Mouse (Mus musculus): ENCODE data around the gene Fcer1g. TPM values are rescaled to one million over a fixed set of nuclear protein-coding genes. Genes with fewer than 3 reads are reported as not detected.
A peak's percentile ranks its signal among the peaks of the same experiment; 100 is the strongest.

Gene Fcer1g
- polyA plus RNA-seq, 1 experiment from 2014 or later: 40.7 TPM

DNA sequence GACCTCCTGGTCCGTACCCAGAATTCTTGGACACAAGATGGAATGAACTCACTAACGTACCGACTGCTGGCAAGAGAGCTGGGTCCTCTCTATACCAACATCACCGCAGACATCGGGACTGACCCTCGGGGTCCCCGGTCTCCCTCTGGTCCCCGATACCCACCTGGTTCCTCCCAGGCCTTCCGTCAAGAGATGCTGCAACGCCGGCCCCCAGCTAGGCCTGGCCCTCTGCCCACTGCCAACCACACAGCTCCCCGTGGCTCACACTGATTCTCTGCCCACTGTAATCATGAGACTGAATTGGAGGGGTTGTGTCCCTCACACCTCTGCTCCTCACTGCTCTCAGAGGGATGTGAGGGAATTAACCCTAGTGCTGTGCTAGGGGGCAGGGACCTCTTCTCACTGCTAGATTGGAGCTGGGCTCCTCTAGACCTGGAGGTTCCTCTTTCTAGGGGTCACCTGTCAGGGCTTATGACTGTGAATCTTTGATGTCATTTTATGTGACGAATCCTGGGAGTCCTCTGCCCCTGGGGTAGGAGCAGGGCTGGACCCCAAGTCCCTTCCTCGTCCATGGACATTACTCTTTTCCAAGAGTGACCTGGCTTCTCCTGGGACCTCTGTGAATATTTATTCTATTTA is 42.1 kb upstream of the Fcer1g start:
- Histone ChIP-seq H3K27ac (no peak overlapping the region), H3K4me3 (no peak overlapping the region), H3K9me3 (no peaks in the 10 kb centered on the region), H3K36me3 (peaks cover 69% of the 10 kb centered on the region), H3K4me1 (peaks cover 20% of the 10 kb centered on the region), H3K4me2 (no peak overlapping the region), H3K9ac (0 out of 2 replicates have a peak overlapping the region, but pooled peaks have one; percentile 7), H3K27me3 (no peaks in the 10 kb centered on the region)
- ATAC-seq (ENCODE audit: insufficient number of reproducible peaks, insufficient read depth, low FRiP score, low TSS enrichment, low read depth): no peak
- WGBS: 92% methylated on average over 14 of the region's 14 CpGs

DNA sequence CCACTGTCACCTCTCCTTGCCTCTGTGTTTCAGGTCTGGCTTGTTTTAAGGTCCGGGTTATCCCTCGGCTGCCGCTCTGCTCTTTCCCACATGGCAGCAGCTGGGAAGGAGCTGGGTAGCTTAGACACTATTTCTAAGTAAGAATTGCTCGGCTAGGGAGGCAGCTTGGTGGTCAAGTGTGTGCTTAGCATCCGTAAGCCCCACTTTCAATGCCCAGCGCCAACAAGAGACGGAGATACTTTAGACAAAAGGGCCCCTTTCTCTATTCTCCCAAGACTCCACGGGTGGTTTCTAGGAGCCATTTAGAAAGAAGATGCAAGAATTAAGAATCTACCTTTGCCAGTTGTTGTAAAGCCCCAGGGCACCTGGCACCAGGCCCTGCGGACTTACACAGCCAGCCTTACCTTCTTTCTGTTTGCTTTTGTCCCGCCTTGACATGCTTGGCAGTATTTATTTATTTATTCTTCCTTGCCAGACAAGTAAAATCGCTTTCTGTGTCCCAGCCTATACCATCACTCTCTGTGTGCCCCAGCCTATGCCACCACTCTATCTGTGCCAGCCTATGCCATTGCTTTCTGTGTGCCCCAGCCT is 41.1 kb upstream of the Fcer1g start:
- no peak for ATAC-seq (ENCODE audit: insufficient number of reproducible peaks, insufficient read depth, low FRiP score, low TSS enrichment, low read depth)
- Histone ChIP-seq H3K9me3 (no peaks in the 10 kb centered on the region), H3K4me2 (no peak overlapping the region), H3K27ac (no peak overlapping the region), H3K4me1 (peaks cover 25% of the 10 kb centered on the region), H3K27me3 (no peaks in the 10 kb centered on the region), H3K36me3 (peaks cover 69% of the 10 kb centered on the region), H3K4me3 (no peak overlapping the region), H3K9ac (no peak overlapping the region)
- WGBS: 86% methylated on average over 11 of the region's 11 CpGs

DNA sequence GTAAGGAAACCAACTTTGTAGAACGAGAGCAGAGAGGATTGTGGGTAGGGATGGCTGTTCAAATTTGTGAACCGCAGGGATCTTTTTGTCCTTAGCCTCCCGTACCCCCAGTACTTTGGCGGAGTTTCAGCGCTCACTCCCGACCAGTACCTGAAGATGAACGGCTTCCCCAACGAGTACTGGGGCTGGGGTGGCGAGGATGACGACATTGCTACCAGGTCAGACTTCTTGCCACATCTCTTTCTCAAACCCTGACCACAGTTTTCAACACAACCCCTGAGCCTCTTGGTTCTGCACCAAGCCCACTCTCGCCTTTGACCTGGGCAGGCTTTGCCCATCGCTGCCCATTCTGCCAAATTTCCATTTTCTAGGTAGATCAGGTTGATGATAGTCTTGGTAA is 40.0 kb upstream of the Fcer1g start:
- H3K36me3 ChIP-seq: peaks cover 69% of the 10 kb centered on the region

DNA sequence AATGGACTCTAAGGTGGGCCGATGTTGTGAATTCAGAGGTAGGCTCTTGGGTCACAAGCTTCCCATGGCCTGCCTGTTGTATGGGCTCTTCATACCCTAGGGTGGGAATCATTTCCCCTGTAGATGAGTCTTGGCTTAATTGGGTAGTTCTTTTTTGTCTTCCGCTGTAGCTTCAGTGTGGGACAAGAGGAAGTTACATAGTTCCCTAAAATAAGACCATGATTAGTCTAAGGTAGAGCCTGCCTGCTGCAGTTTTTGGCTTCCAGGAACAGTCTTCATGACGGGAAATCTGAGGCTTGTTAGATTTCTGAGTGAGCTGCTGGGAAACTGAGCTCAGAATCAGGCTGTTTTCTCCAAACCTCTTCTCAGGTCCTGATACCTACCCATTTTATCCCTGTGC is 37.9 kb upstream of the Fcer1g start:
- no peaks in the 10 kb centered on the region for H3K9me3 ChIP-seq
- no peak overlapping the region for H3K4me3 ChIP-seq
- no peak overlapping the region for H3K9ac ChIP-seq
- H3K27me3 ChIP-seq: no peaks in the 10 kb centered on the region
- 91% methylated on average over 3 of the region's 3 CpGs for WGBS
- peaks cover 20% of the 10 kb centered on the region for H3K4me1 ChIP-seq
- peak overlapping the region; percentile 95; the same call in 1 of the 2 replicates for H3K4me2 ChIP-seq
- H3K36me3 ChIP-seq: peaks cover 55% of the 10 kb centered on the region
- no peak for ATAC-seq (ENCODE audit: insufficient number of reproducible peaks, insufficient read depth, low FRiP score, low TSS enrichment, low read depth)
- H3K27ac ChIP-seq: no peak overlapping the region

More for the DNA sequence above, 40.0 kb upstream of the Fcer1g start:
- H3K27me3 ChIP-seq: no peaks in the 10 kb centered on the region
- H3K4me1 ChIP-seq: peaks cover 20% of the 10 kb centered on the region
- no peak overlapping the region for H3K4me3 ChIP-seq
- no peak overlapping the region for H3K9ac ChIP-seq
- no peak overlapping the region for H3K27ac ChIP-seq
- H3K9me3 ChIP-seq: no peaks in the 10 kb centered on the region
- ATAC-seq (ENCODE audit: insufficient number of reproducible peaks, insufficient read depth, low FRiP score, low TSS enrichment, low read depth): no peak
- no peak overlapping the region for H3K4me2 ChIP-seq
- WGBS: 90% methylated on average over 12 of the region's 12 CpGs

DNA sequence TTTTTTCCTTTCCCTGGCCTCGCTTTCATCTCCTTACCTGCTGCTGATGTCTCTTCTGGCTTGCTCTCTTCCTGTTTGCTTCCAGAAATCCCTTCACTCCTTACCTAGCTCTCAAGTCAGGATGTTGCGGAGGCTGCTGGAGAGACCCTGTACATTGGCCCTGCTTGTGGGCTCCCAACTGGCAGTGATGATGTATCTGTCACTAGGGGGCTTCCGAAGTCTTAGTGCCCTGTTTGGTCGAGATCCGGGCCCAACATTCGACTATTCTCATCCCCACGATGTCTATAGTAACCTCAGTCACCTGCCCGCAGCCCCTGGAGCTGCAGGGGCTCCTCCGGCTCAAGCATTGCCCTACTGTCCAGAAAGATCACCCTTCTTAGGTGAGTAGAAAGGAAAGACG is 37.5 kb upstream of the Fcer1g start:
- ATAC-seq (ENCODE audit: insufficient number of reproducible peaks, insufficient read depth, low FRiP score, low TSS enrichment, low read depth): no peak
- Histone ChIP-seq H3K4me2 (peak overlapping the region; percentile 95), H3K36me3 (peaks cover 50% of the 10 kb centered on the region)

DNA sequence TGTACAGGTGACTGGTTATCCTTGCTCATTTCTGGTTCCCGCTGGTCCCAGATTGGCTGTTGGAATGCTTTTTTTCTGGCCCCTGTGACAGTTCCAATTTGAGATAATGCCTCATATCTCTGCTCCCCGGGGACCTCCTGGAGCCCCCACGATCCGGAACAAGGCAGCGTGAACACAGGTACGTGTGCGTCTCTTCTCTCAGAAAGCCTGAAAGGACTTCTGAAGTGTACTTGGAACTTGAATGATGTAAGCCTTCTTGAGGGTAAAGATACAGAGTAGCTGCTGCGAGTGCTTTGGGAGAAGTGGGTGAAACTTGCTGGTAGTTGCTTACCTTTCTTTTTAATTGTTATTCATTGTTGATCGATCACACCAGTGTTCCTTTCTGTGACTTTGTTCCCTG is 37.0 kb upstream of the Fcer1g start:
- Histone ChIP-seq H3K27ac (no peak overlapping the region), H3K4me1 (peaks cover 20% of the 10 kb centered on the region), H3K9me3 (no peaks in the 10 kb centered on the region), H3K36me3 (peaks cover 46% of the 10 kb centered on the region), H3K9ac (peak overlapping the region; percentile 85), H3K4me3 (peak overlapping the region; percentile 83), H3K27me3 (no peaks in the 10 kb centered on the region), H3K4me2 (peak overlapping the region; percentile 95)
- ATAC-seq (ENCODE audit: insufficient number of reproducible peaks, insufficient read depth, low FRiP score, low TSS enrichment, low read depth): no peak
- 44% methylated on average over 9 of the region's 9 CpGs for WGBS

More for the DNA sequence above, 37.5 kb upstream of the Fcer1g start:
- peak overlapping the region; percentile 83 for H3K4me3 ChIP-seq
- H3K9ac ChIP-seq: no peak overlapping the region
- 67% methylated on average over 10 of the region's 10 CpGs for WGBS
- peaks cover 20% of the 10 kb centered on the region for H3K4me1 ChIP-seq
- no peaks in the 10 kb centered on the region for H3K9me3 ChIP-seq
- no peak overlapping the region for H3K27ac ChIP-seq
- H3K27me3 ChIP-seq: no peaks in the 10 kb centered on the region

DNA sequence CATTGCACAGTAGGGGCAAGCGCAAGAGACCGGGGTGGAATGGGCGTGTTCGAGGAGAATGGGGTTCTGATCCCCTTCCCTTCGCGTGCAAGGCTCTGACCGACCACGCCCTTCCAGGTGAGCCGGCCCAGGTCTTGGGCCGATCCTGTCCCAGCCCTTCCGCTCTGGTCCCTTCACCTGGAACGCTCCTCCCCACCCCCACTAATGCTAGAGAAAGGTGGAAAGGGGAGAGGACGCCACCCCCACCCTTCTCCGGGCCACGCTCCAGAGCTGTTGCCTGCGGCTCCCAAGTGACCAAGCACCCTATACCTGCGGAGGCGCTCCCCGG is 36.4 kb upstream of the Fcer1g start:
- Histone ChIP-seq H3K4me2 (peak overlapping the region; percentile 95), H3K27ac (peak overlapping the region; percentile 68), H3K27me3 (no peaks in the 10 kb centered on the region), H3K4me1 (peaks cover 20% of the 10 kb centered on the region), H3K36me3 (peaks cover 39% of the 10 kb centered on the region), H3K4me3 (peak overlapping the region; percentile 83), H3K9me3 (no peaks in the 10 kb centered on the region), H3K9ac (peak overlapping the region; percentile 85)
- peak; percentile 65 for ATAC-seq (ENCODE audit: insufficient number of reproducible peaks, insufficient read depth, low FRiP score, low TSS enrichment, low read depth)
- WGBS: 1% methylated on average over 19 of the region's 19 CpGs

DNA sequence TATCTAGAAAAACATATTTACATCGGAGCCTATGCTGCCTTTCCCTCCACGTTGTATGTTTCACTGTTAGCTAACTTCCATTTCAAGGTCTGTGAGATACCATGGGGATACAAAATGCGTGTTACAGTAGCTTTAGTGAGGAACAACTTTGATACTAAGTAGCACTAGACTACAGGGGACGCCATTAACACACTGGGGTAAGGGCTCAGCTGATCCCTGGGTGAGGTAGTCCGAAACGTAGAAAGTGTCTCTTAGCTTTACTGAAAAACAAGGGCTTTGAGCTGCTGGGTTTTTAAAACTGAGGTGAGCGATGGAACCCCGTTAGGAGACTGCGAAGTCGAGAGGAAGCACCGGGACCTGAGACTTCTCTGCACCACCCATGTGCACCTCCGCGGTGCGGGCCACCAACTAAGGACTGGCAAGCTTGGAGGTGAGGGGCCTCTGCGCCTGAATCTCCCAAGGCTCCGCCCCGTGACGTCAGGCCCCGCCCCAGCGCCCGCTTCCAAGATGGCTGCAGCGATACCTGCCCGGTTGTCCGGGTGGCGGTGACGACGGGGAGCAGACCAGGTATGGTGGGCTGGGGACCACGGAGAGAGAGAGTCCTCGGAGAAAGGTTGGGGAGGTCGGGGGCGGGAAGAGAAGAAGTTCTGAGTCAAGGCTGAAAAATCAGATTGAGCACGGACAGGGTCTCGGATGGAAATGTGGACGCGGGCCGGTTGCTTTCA is 35.8 kb upstream of the Fcer1g start, which contains the start of gene B4galt3:
Gene B4galt3, plus strand, starts transcription at position 481 of the 725 bp plus-strand sequence.
- H3K27ac ChIP-seq: peak within 1 kb of the TSS; percentile 68
- ATAC-seq (ENCODE audit: insufficient number of reproducible peaks, insufficient read depth, low FRiP score, low TSS enrichment, low read depth): peak; percentile 90
- no peaks in the 10 kb centered on the region for H3K27me3 ChIP-seq

DNA sequence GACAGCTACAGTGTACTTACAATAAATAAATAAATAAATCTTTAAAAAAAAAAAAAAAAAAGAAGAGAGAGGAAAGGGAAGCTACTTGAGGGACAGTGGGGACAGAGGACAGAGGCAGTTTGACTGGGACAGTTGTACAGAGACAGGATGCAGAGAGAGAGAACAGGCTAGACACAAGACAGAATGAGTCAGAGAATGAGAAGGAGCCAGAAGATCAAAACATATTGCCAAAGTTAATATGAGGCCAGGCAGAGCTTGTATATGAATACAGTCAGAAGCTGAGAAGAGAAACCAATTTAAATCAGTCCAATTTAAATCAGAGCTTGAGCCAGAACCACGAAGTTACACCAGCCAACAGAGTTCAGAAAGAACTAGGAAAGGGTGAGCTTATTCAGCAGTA is 34.2 kb upstream of the Fcer1g start:
- no peak overlapping the region for H3K9ac ChIP-seq
- no peaks in the 10 kb centered on the region for H3K9me3 ChIP-seq
- 56% methylated on average over 1 of the region's 1 CpGs for WGBS
- no peak overlapping the region for H3K27ac ChIP-seq
- H3K4me1 ChIP-seq: peaks cover 25% of the 10 kb centered on the region
- H3K4me3 ChIP-seq: no peak overlapping the region
- no peaks in the 10 kb centered on the region for H3K27me3 ChIP-seq
- peaks cover 17% of the 10 kb centered on the region for H3K36me3 ChIP-seq
- no peak for ATAC-seq (ENCODE audit: insufficient number of reproducible peaks, insufficient read depth, low FRiP score, low TSS enrichment, low read depth)
- H3K4me2 ChIP-seq: no peak overlapping the region

More for the DNA sequence above, 35.8 kb upstream of the Fcer1g start, which contains the start of gene B4galt3:
- peak within 1 kb of the TSS; percentile 95 for H3K4me2 ChIP-seq
- H3K9ac ChIP-seq: peak within 1 kb of the TSS; percentile 85
- H3K9me3 ChIP-seq: no peaks in the 10 kb centered on the region
- H3K4me3 ChIP-seq: peak within 1 kb of the TSS; percentile 83
- H3K36me3 ChIP-seq: peaks cover 34% of the 10 kb centered on the region
- peaks cover 20% of the 10 kb centered on the region for H3K4me1 ChIP-seq
- 3% methylated on average over 36 of the region's 36 CpGs for WGBS

DNA sequence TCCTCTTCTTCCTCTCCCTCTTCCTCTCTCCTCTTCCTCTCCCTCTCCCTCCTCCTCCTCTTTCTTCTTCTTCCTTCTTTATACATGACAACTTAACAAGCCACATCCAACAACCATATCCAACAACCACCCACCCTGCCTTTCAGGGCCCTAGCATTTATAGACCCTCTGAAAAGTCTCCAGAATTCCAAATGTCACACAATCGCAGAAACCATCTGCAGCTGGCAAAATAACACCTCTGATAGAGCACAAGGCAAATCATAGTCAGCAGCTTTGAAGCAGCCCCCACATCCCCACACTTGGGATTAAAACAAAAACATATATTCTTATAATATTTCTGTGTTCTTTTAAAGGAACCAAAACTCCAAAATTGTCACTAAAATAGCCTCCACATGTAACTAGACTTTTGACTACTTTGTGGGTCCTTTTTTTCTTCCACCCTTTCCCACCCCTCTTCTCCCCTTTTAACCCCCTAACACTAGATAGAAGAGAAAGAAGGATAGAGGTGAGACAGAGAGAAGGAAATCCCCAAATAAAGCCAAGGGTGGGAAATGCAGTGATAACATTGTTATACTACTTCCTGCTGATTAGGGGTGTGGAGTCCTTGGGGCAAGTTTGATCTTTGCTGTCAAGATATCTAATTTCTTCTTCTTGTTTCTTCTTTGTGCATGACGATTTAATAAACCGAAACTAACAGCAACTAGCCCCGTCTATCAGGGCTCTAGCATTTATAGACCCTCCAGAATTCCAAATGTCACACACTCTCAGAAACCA is 32.0 kb upstream of the Fcer1g start:
- H3K4me2 ChIP-seq: no peak overlapping the region
- 35% methylated on average over 4 of the region's 4 CpGs for WGBS
- ATAC-seq (ENCODE audit: insufficient number of reproducible peaks, insufficient read depth, low FRiP score, low TSS enrichment, low read depth): no peak

DNA sequence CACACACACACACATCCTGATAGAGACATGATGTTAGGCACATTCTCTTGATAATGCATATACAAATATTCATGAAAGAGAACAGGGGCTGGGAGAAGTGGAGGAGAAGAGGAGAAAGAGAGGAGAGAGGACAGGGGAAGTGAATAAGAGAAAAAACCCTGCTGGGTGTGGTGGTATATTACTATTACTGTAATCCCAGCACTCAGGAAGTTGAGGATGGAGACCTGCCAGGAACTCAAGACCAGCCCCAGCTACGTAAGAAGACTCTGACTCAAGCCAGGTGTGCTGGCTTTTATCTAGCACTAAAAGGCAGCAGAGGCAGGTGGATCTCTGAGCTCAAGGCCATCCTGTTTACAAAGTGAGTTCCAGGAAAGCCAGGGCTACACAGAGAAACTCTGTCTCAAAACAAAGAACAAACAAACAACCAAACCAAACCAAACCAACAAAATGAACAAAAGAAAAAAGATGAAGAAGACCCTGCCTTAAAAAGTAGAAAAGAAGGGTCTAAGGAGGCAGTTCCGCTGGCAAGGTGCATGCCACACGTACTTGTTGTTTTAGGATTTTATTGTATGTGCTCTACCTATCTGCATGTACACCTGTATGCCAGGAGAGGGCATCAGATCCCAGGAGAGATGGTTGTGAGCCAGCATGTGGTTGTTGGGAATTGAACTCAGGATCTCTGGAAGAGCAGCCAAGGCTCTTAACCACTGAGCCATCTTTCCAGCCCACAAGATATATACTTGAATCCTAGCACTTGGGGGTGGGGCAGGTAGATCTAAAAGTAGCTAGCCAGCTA is 29.7 kb upstream of the Fcer1g start:
- H3K27ac ChIP-seq: peak overlapping the region; percentile 93
- H3K4me3 ChIP-seq: no peak overlapping the region
- 69% methylated on average over 3 of the region's 3 CpGs for WGBS
- peak overlapping the region; percentile 59 for H3K4me2 ChIP-seq
- H3K4me1 ChIP-seq: peaks cover 22% of the 10 kb centered on the region
- peaks cover 14% of the 10 kb centered on the region for H3K36me3 ChIP-seq
- no peaks in the 10 kb centered on the region for H3K27me3 ChIP-seq
- H3K9me3 ChIP-seq: no peaks in the 10 kb centered on the region
- H3K9ac ChIP-seq: no peak overlapping the region
- ATAC-seq (ENCODE audit: insufficient number of reproducible peaks, insufficient read depth, low FRiP score, low TSS enrichment, low read depth): no peak

More for the DNA sequence above, 32.0 kb upstream of the Fcer1g start:
- no peak overlapping the region for H3K4me3 ChIP-seq
- no peaks in the 10 kb centered on the region for H3K27me3 ChIP-seq
- H3K9ac ChIP-seq: no peak overlapping the region
- H3K9me3 ChIP-seq: no peaks in the 10 kb centered on the region
- H3K4me1 ChIP-seq: peaks cover 29% of the 10 kb centered on the region
- no peak overlapping the region for H3K27ac ChIP-seq
- no peaks in the 10 kb centered on the region for H3K36me3 ChIP-seq
